Mouse (Mus musculus): ENCODE data around the gene Txndc12. TPM values are rescaled to one million over a fixed set of nuclear protein-coding genes. Genes with fewer than 3 reads are reported as not detected.

Gene Txndc12
- polyA plus RNA-seq, 1 experiment, result 99.2 TPM

DNA sequence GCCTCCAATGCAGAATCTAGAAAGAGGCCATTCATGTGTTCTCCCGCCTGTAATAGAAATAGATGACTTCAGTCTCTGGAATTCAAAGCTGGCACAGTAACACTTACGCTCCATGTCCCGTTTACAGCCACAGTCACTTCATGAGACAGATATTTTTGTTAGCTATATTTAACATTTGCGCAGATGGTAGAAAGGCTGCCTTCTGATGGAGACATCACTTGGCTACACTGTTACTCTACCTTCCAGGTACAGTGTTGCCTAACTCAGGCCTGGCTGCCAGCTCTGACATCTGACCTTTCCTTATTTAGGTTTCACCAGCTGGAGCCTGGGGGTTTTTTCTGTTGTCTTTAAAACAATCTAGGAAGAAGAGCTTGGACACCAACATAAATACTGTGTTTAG, 3.6 kb downstream of the Txndc12 start:
- no peak for TF ChIP-seq EP300 (IDR thresholded peaks at IDR 0.05; ENCODE audit: insufficient read depth, low read depth, low read length)
- TF ChIP-seq CTCF (IDR thresholded peaks at IDR 0.05; ENCODE audit: low read depth, low read length), result no peak
- TF ChIP-seq POLR2A (IDR thresholded peaks at IDR 0.05; ENCODE audit: insufficient read depth, low read length), result no peak
- peaks cover 2% of the 10 kb centered on the region for H3K4me1 ChIP-seq (ENCODE audit: control insufficient read depth, insufficient read depth, low read length)
- H3K36me3 ChIP-seq (ENCODE audit: control insufficient read depth, insufficient read depth, low read length, poor library complexity, severe bottlenecking), result no peaks in the 10 kb centered on the region
- H3K27me3 ChIP-seq (ENCODE audit: control insufficient read depth, insufficient read depth, low read length, poor library complexity, severe bottlenecking), result no peaks in the 10 kb centered on the region
- no peak overlapping the region for H3K4me3 ChIP-seq (ENCODE audit: low read depth, low read length)
- no peaks in the 10 kb centered on the region for H3K9me3 ChIP-seq (replicated peaks; ENCODE audit: control insufficient read depth, insufficient read depth, low read length, poor library complexity, severe bottlenecking)
- H3K27ac ChIP-seq (ENCODE audit: insufficient read depth, low read length), result no peak overlapping the region
- H3K9ac ChIP-seq (ENCODE audit: low read depth, poor library complexity, severe bottlenecking), result no peak overlapping the region

DNA sequence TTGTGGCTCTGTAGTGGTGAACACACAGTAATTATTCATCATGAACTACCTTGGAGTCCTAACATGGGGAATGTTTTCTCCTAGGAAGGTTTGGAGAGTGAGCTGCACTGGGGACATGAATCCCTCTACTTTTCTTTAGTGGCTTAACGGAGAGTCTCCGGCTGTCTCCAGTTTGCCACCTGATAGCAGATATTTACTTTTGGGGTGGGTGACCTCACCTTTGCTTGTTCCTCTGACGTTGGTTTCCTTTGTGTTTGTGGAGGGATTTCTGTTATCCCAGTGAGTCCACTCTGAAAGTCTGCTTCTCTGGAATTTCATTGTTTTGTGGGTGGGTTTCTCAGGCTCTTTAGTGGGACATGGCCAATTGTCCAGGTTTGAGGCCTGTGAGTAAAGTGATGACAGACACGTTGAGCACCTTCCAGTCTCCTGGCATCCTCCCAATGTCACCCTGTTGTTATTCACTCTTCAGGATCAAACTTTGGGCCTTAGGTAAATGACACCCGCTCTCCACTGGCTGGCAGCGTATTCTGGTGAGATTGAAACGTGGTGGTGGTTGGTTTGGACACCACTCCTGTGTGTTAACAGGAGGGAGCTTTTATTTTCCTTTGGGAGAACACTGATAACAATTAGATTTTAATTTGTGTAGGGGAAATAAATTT, 7.6 kb downstream of the Txndc12 start:
- Histone ChIP-seq H3K27me3 (ENCODE audit: control insufficient read depth, insufficient read depth, low read length, poor library complexity, severe bottlenecking) (no peaks in the 10 kb centered on the region), H3K4me3 (ENCODE audit: low read depth, low read length) (no peak overlapping the region), H3K9me3 (replicated peaks; ENCODE audit: control insufficient read depth, insufficient read depth, low read length, poor library complexity, severe bottlenecking) (no peaks in the 10 kb centered on the region), H3K4me1 (ENCODE audit: control insufficient read depth, insufficient read depth, low read length) (peaks cover 2% of the 10 kb centered on the region), H3K9ac (ENCODE audit: low read depth, poor library complexity, severe bottlenecking) (no peak overlapping the region), H3K27ac (ENCODE audit: insufficient read depth, low read length) (peak overlapping the region; percentile 19; the same call in 1 of the 2 replicates), H3K36me3 (ENCODE audit: control insufficient read depth, insufficient read depth, low read length, poor library complexity, severe bottlenecking) (no peaks in the 10 kb centered on the region)
- TF ChIP-seq POLR2A (IDR thresholded peaks at IDR 0.05; ENCODE audit: insufficient read depth, low read length) (no peak), EP300 (IDR thresholded peaks at IDR 0.05; ENCODE audit: insufficient read depth, low read depth, low read length) (no peak), CTCF (IDR thresholded peaks at IDR 0.05; ENCODE audit: low read depth, low read length) (no peak)

- no peaks in the 10 kb centered on the region for H3K36me3 ChIP-seq (ENCODE audit: control insufficient read depth, insufficient read depth, low read length, poor library complexity, severe bottlenecking)
- no peaks in the 10 kb centered on the region for H3K9me3 ChIP-seq (replicated peaks; ENCODE audit: control insufficient read depth, insufficient read depth, low read length, poor library complexity, severe bottlenecking)
- H3K27me3 ChIP-seq (ENCODE audit: control insufficient read depth, insufficient read depth, low read length, poor library complexity, severe bottlenecking), result no peaks in the 10 kb centered on the region
- TF ChIP-seq POLR2A (IDR thresholded peaks at IDR 0.05; ENCODE audit: insufficient read depth, low read length) (no peak), CTCF (IDR thresholded peaks at IDR 0.05; ENCODE audit: low read depth, low read length) (no peak), EP300 (IDR thresholded peaks at IDR 0.05; ENCODE audit: insufficient read depth, low read depth, low read length) (0 out of 2 replicates have a peak, but pooled peaks have one; percentile 18)
- peak overlapping the region; percentile 93 for H3K27ac ChIP-seq (ENCODE audit: insufficient read depth, low read length)
- H3K4me3 ChIP-seq (ENCODE audit: low read depth, low read length), result no peak overlapping the region
- H3K4me1 ChIP-seq (ENCODE audit: control insufficient read depth, insufficient read depth, low read length), result peaks cover 2% of the 10 kb centered on the region
- H3K9ac ChIP-seq (ENCODE audit: low read depth, poor library complexity, severe bottlenecking), result peak overlapping the region; percentile 18; the same call in 1 of the 2 replicates
These were observed 8.9 kb downstream of the Txndc12 start for GRCm38 (mm10) chr4:108843336-108843735.

GRCm38 (mm10) chr4:108845824-108846569, 11.6 kb downstream of the Txndc12 start:
- Histone ChIP-seq H3K27me3 (ENCODE audit: control insufficient read depth, insufficient read depth, low read length, poor library complexity, severe bottlenecking) (no peaks in the 10 kb centered on the region), H3K4me1 (ENCODE audit: control insufficient read depth, insufficient read depth, low read length) (peaks cover 2% of the 10 kb centered on the region), H3K4me3 (ENCODE audit: low read depth, low read length) (no peak overlapping the region), H3K9me3 (replicated peaks; ENCODE audit: control insufficient read depth, insufficient read depth, low read length, poor library complexity, severe bottlenecking) (no peaks in the 10 kb centered on the region), H3K9ac (ENCODE audit: low read depth, poor library complexity, severe bottlenecking) (no peak overlapping the region), H3K27ac (ENCODE audit: insufficient read depth, low read length) (no peak overlapping the region), H3K36me3 (ENCODE audit: control insufficient read depth, insufficient read depth, low read length, poor library complexity, severe bottlenecking) (peaks cover 14% of the 10 kb centered on the region; the same call in 1 of the 2 replicates)
- TF ChIP-seq CTCF (IDR thresholded peaks at IDR 0.05; ENCODE audit: low read depth, low read length), result no peak
- no peak for TF ChIP-seq EP300 (IDR thresholded peaks at IDR 0.05; ENCODE audit: insufficient read depth, low read depth, low read length)
- TF ChIP-seq POLR2A (IDR thresholded peaks at IDR 0.05; ENCODE audit: insufficient read depth, low read length), result no peak

DNA sequence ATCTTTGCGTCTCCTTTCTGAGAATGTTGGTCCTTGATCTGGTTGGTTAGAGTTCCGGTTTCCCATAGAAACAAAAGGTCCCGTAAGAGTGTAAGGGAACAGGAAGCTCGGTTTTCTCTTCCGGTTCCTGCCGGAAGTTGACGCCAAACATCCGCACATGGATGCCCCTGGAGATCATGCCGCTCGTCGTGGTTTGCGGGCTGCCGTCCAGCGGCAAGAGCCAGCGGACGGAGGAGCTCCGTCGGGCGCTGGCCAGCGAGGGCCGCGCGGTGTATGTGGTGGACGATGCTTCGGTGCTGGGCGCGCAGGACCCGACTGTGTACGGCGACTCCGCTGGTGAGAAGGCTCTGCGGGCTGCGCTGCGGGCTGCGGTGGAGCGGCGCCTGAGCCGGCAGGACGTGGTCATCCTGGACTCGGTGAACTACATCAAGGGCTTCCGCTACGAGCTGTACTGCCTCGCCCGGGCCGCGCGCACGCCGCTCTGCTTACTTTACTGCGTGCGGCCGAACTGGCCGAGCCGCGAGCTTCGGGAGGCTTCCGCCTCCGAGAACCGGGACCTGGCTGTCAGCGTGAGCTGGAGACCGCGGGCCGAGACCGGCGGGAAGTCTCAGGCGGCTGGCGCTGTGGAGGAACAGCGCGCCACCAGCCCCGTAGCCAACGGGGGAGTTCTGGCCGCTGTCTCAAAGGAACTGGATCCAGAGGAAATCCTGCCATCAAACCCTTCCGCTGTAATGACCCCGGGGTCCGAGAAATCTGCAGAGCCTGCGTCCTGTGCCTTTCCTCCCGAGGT, 13.5 kb downstream of the Txndc12 start, which contains the start of gene Kti12:
Kti12 (plus strand) TSS at position 71 of the 790 bp plus-strand sequence.
- no peak within 1 kb of the TSS for H3K27ac ChIP-seq (ENCODE audit: insufficient read depth, low read length)
- no peaks in the 10 kb centered on the region for H3K27me3 ChIP-seq (ENCODE audit: control insufficient read depth, insufficient read depth, low read length, poor library complexity, severe bottlenecking)
- H3K9me3 ChIP-seq (replicated peaks; ENCODE audit: control insufficient read depth, insufficient read depth, low read length, poor library complexity, severe bottlenecking), result no peaks in the 10 kb centered on the region
- TF ChIP-seq EP300 (IDR thresholded peaks at IDR 0.05; ENCODE audit: insufficient read depth, low read depth, low read length) (no peak), POLR2A (IDR thresholded peaks at IDR 0.05; ENCODE audit: insufficient read depth, low read length) (no peak), CTCF (IDR thresholded peaks at IDR 0.05; ENCODE audit: low read depth, low read length) (no peak)
- H3K4me1 ChIP-seq (ENCODE audit: control insufficient read depth, insufficient read depth, low read length), result no peaks in the 10 kb centered on the region
- peak within 1 kb of the TSS; percentile 73 for H3K4me3 ChIP-seq (ENCODE audit: low read depth, low read length)
- H3K36me3 ChIP-seq (ENCODE audit: control insufficient read depth, insufficient read depth, low read length, poor library complexity, severe bottlenecking), result peaks cover 14% of the 10 kb centered on the region; the same call in 1 of the 2 replicates
- peak within 1 kb of the TSS; percentile 74 for H3K9ac ChIP-seq (ENCODE audit: low read depth, poor library complexity, severe bottlenecking)

Data from ES-Bruce4 (cell line).